Mouse (Mus musculus) kidney, postnatal 0 days (tissue): ENCODE data around the gene Zcchc13. TPM values are rescaled to one million over a fixed set of nuclear protein-coding genes. Genes with fewer than 3 reads are reported as not detected.
A peak's percentile ranks its signal among the peaks of the same experiment; 100 is the strongest.

ENCODE experiments used
- ATAC-seq: fragments of 200-750 bp; cut with Nextera tagmentation; replicated peaks from 2 replicates; pipeline ENCODE4 v1.8.0; 2017; ENCODE audit warnings: low read depth, moderate number of reproducible peaks, moderate TSS enrichment, moderate library complexity; ENCODE audit not compliant: low FRiP score
- DNase-seq: peaks from one replicate; pipeline ENCODE4 v3.0.0-alpha.2; 2016; ENCODE audit warnings: low spot score
- H3K27ac ChIP-seq: fragments of 300-500 bp; sonication (generic); 2 replicates; pipeline ENCODE4 v1.5.1; 2014; ENCODE audit warnings: mild to moderate bottlenecking
- H3K27me3 ChIP-seq: fragments of 300-500 bp; sonication (generic); 2 replicates; pipeline ENCODE4 v1.6.1; 2014; ENCODE audit warnings: low read length, mixed read lengths; ENCODE audit not compliant: insufficient read depth
- H3K36me3 ChIP-seq: fragments of 300-500 bp; sonication (generic); 2 replicates; pipeline ENCODE4 v1.6.1; 2014; ENCODE audit warnings: low read length, mixed read lengths; ENCODE audit not compliant: insufficient read depth
- H3K4me1 ChIP-seq: fragments of 300-500 bp; sonication (generic); replicated peaks from 2 replicates; pipeline ENCODE4 v1.6.1; 2014; ENCODE audit warnings: antibody characterized with exemption, low read length, mixed read lengths; ENCODE audit not compliant: insufficient read depth
- H3K4me2 ChIP-seq: fragments of 300-500 bp; sonication (generic); 2 replicates; pipeline ENCODE4 v1.6.1; 2014; ENCODE audit warnings: mild to moderate bottlenecking, low read length, moderate library complexity, mixed read lengths
- H3K4me3 ChIP-seq: fragments of 300-500 bp; sonication (generic); replicated peaks from 2 replicates; pipeline ENCODE4 v1.5.1; 2014; ENCODE audit warnings: low read depth, low read length
- H3K9ac ChIP-seq: fragments of 300-500 bp; sonication (generic); 2 replicates; pipeline ENCODE4 v1.6.1; 2014; ENCODE audit warnings: low read depth, low read length
- H3K9me3 ChIP-seq: fragments of 300-500 bp; sonication (generic); replicated peaks from 2 replicates; pipeline ENCODE4 v1.6.1; 2016; ENCODE audit warnings: low read length, inconsistent platforms, mixed read lengths
- CTCF ChIP-seq: IDR thresholded peaks from 2 replicates; pipeline ENCODE4 v1.5.1; 2016; ENCODE audit warnings: antibody characterized with exemption, low read depth, mild to moderate bottlenecking, moderate library complexity
- WGBS: fragments of 180-500 bp; shearing (Covaris S2); extraction: QIAGEN DNeasy Blood & Tissue Kit; methylation state at CpG from one replicate; pipeline ENCODE4 v1.1.7; 2014; 5-methylcytosine and 5-hydroxymethylcytosine counted together
- polyA plus RNA-seq: library from polyadenylated mRNA; unstranded; fragments of >200 nt; fragmentation: Nextera tagmentation; extraction: Ambion mirVana; gene quantifications from 2 replicates; pipeline ENCODE4 v1.2.1, GENCODE M21; 2015

Gene Zcchc13
- polyA plus RNA-seq: not detected in 2 replicates

- ATAC-seq (no peak), DNase-seq (no peak)
- H3K4me1 ChIP-seq: no peaks in the 10 kb centered on the region
- H3K9me3 ChIP-seq: no peaks in the 10 kb centered on the region
- TF ChIP-seq CTCF: no peak
- no peaks in the 10 kb centered on the region for H3K27me3 ChIP-seq
- H3K9ac ChIP-seq: no peak within 1 kb of the TSS
- no peaks in the 10 kb centered on the region for H3K36me3 ChIP-seq
- H3K4me3 ChIP-seq: no peak within 1 kb of the TSS
- no peak within 1 kb of the TSS for H3K27ac ChIP-seq
- no peak within 1 kb of the TSS for H3K4me2 ChIP-seq
- 85% methylated on average over 12 of the region's 12 CpGs for WGBS
Observed at GRCm38 (mm10) chrX:103630303-103630702, at the start of gene Zcchc13. Zcchc13 (plus strand) TSS chrX:103630586.

- no peak overlapping the region for H3K4me2 ChIP-seq
- 73% methylated on average over 1 of the region's 1 CpGs for WGBS
- H3K27me3 ChIP-seq: no peaks in the 10 kb centered on the region
- DNase-seq (no peak), ATAC-seq (no peak)
- H3K36me3 ChIP-seq: no peaks in the 10 kb centered on the region
- no peak overlapping the region for H3K4me3 ChIP-seq
- no peak overlapping the region for H3K9ac ChIP-seq
- no peak overlapping the region for H3K27ac ChIP-seq
- no peaks in the 10 kb centered on the region for H3K9me3 ChIP-seq
- TF ChIP-seq CTCF: no peak
- no peaks in the 10 kb centered on the region for H3K4me1 ChIP-seq
Observed at GRCm38 (mm10) chrX:103584262-103584661, 46.1 kb upstream of the Zcchc13 start.

- Histone ChIP-seq H3K4me3 (no peak overlapping the region), H3K27me3 (no peaks in the 10 kb centered on the region), H3K9ac (no peak overlapping the region), H3K4me1 (no peaks in the 10 kb centered on the region), H3K9me3 (no peaks in the 10 kb centered on the region), H3K36me3 (no peaks in the 10 kb centered on the region), H3K27ac (no peak overlapping the region), H3K4me2 (no peak overlapping the region)
- peak; percentile 3 for DNase-seq
- no peak for ATAC-seq
- TF ChIP-seq CTCF: no peak
- WGBS: 49% methylated on average over 6 of the region's 6 CpGs
Observed at GRCm38 (mm10) chrX:103592056-103592455, 38.3 kb upstream of the Zcchc13 start.

- no peaks in the 10 kb centered on the region for H3K27me3 ChIP-seq
- ATAC-seq (no peak), DNase-seq (no peak)
- H3K9ac ChIP-seq: no peak overlapping the region
- no peak overlapping the region for H3K4me3 ChIP-seq
- H3K36me3 ChIP-seq: peaks cover 10% of the 10 kb centered on the region; the same call in 1 of the 2 replicates
- H3K4me1 ChIP-seq: no peaks in the 10 kb centered on the region
- H3K4me2 ChIP-seq: no peak overlapping the region
- H3K9me3 ChIP-seq: no peaks in the 10 kb centered on the region
- H3K27ac ChIP-seq: no peak overlapping the region
- TF ChIP-seq CTCF: no peak
- WGBS: 93% methylated on average over 5 of the region's 5 CpGs
Observed at GRCm38 (mm10) chrX:103602553-103602952, 27.8 kb upstream of the Zcchc13 start.

GRCm38 (mm10) chrX:103604211-103604610 is 26.2 kb upstream of the Zcchc13 start:
- Histone ChIP-seq H3K9ac (no peak overlapping the region), H3K4me1 (no peaks in the 10 kb centered on the region), H3K4me2 (no peak overlapping the region), H3K36me3 (peaks cover 10% of the 10 kb centered on the region; the same call in 1 of the 2 replicates), H3K27me3 (no peaks in the 10 kb centered on the region), H3K4me3 (no peak overlapping the region), H3K27ac (no peak overlapping the region), H3K9me3 (no peaks in the 10 kb centered on the region)
- no peak for DNase-seq
- ATAC-seq: no peak
- TF ChIP-seq CTCF: no peak
- 88% methylated on average over 5 of the region's 5 CpGs for WGBS

GRCm38 (mm10) chrX:103605473-103605872 is 24.9 kb upstream of the Zcchc13 start:
- 91% methylated on average over 8 of the region's 8 CpGs for WGBS

GRCm38 (mm10) chrX:103610401-103610800 is 20.0 kb upstream of the Zcchc13 start:
- Histone ChIP-seq H3K9ac (no peak overlapping the region), H3K27me3 (no peaks in the 10 kb centered on the region), H3K36me3 (0 out of 2 replicates have a peak, but pooled peaks cover 3% of the 10 kb centered on the region), H3K27ac (no peak overlapping the region), H3K9me3 (no peaks in the 10 kb centered on the region), H3K4me1 (no peaks in the 10 kb centered on the region), H3K4me2 (no peak overlapping the region), H3K4me3 (no peak overlapping the region)
- WGBS: 93% methylated on average over 5 of the region's 5 CpGs
- TF ChIP-seq CTCF: peak; percentile 64
- no peak for ATAC-seq
- DNase-seq: peak; percentile 32

More at GRCm38 (mm10) chrX:103605473-103605872, 24.9 kb upstream of the Zcchc13 start:
- H3K4me1 ChIP-seq: no peaks in the 10 kb centered on the region
- DNase-seq: no peak
- no peaks in the 10 kb centered on the region for H3K27me3 ChIP-seq
- no peaks in the 10 kb centered on the region for H3K9me3 ChIP-seq
- H3K4me3 ChIP-seq: no peak overlapping the region
- H3K9ac ChIP-seq: no peak overlapping the region
- no peak overlapping the region for H3K4me2 ChIP-seq
- no peak for TF ChIP-seq CTCF
- H3K27ac ChIP-seq: no peak overlapping the region
- no peak for ATAC-seq
- H3K36me3 ChIP-seq: peaks cover 10% of the 10 kb centered on the region; the same call in 1 of the 2 replicates
